Mouse (Mus musculus) forebrain, embryonic 11.5 days (tissue): ENCODE results near the gene Prkcd. TPM values are rescaled to one million over a fixed set of nuclear protein-coding genes. Genes with fewer than 3 reads are reported as not detected.

ENCODE experiments used
- ATAC-seq: fragments of 200-750 bp; cut with Nextera tagmentation; replicated peaks from 2 replicates; pipeline ENCODE4 v1.8.0; 2017; ENCODE audit warnings: moderate TSS enrichment; ENCODE audit not compliant: low FRiP score
- DNase-seq: peaks from one replicate; pipeline ENCODE4 v3.0.0-alpha.2; 2017; ENCODE audit warnings: low spot score
- H3K27ac ChIP-seq: fragments of 300-500 bp; sonication (generic); 2 replicates; pipeline ENCODE4 v1.5.1; 2014; ENCODE audit warnings: low read depth, low read length
- H3K27me3 ChIP-seq: fragments of 300-500 bp; sonication (generic); 2 replicates; pipeline ENCODE4 v1.6.1; 2014; ENCODE audit warnings: mild to moderate bottlenecking, low read length, mixed read lengths; ENCODE audit not compliant: control insufficient read depth, insufficient read depth
- H3K36me3 ChIP-seq: fragments of 300-500 bp; sonication (generic); 2 replicates; pipeline ENCODE4 v1.6.1; 2014; ENCODE audit warnings: mild to moderate bottlenecking, low read length, moderate library complexity, mixed read lengths; ENCODE audit not compliant: control insufficient read depth, insufficient read depth
- H3K4me1 ChIP-seq: fragments of 300-500 bp; sonication (generic); replicated peaks from 2 replicates; pipeline ENCODE4 v1.6.1; 2014; ENCODE audit warnings: low read length, mixed read lengths; ENCODE audit not compliant: control insufficient read depth, insufficient read depth
- H3K4me2 ChIP-seq: fragments of 300-500 bp; sonication (generic); 2 replicates; pipeline ENCODE4 v1.6.1; 2014; ENCODE audit warnings: low read depth, mild to moderate bottlenecking, low read length, moderate library complexity, mixed read lengths; ENCODE audit not compliant: severe bottlenecking
- H3K4me3 ChIP-seq: fragments of 300-500 bp; sonication (generic); 2 replicates; pipeline ENCODE4 v1.5.1; 2014; ENCODE audit warnings: low read depth, low read length
- H3K9ac ChIP-seq: fragments of 300-500 bp; sonication (generic); 2 replicates; pipeline ENCODE4 v1.6.1; 2014; ENCODE audit warnings: low read length
- H3K9me3 ChIP-seq: fragments of 300-500 bp; sonication (generic); 2 replicates; pipeline ENCODE4 v1.6.1; 2016; ENCODE audit warnings: low read length, mixed read lengths; ENCODE audit not compliant: control insufficient read depth
- WGBS: fragments of 180-500 bp; shearing (Covaris S2); extraction: QIAGEN DNeasy Blood & Tissue Kit; methylation state at CpG from one replicate; pipeline ENCODE4 v1.1.7; 2014; 5-methylcytosine and 5-hydroxymethylcytosine counted together
- polyA plus RNA-seq: library from polyadenylated mRNA; unstranded; fragments of >200 nt; fragmentation: Nextera tagmentation; extraction: Ambion mirVana; gene quantifications from 2 replicates; pipeline ENCODE4 v1.2.1, GENCODE M21; 2014

Gene Prkcd
- polyA plus RNA-seq, 1 experiment from 2014 or later: 26.2 TPM

DNA sequence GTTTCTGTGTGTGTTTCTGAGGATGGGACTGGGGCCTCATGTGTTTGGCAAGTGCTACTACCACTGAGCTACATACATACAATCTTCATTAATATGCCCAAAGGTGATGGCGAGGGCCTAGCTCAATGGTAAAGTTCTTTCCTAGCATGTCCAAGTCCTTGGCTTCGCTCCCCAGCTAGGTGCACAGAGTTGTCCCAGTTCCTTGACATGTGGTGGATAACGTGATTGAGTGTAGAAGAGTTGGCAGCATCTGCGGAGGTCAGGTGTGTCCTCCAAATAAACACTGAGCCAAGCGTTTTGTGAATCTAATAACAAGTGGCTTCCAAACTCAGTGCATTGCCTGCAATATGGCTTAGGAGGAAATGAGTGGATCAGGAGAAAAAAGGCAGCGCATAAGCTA, 59.7 kb downstream of the Prkcd start:
- 95% methylated on average over 6 of the region's 6 CpGs for WGBS
- Histone ChIP-seq H3K4me2 (no peak overlapping the region), H3K4me3 (no peak overlapping the region), H3K9ac (no peak overlapping the region), H3K36me3 (peaks cover 24% of the 10 kb centered on the region), H3K27me3 (no peaks in the 10 kb centered on the region), H3K27ac (no peak overlapping the region), H3K9me3 (no peaks in the 10 kb centered on the region), H3K4me1 (no peaks in the 10 kb centered on the region)
- no peak for ATAC-seq
- no peak for DNase-seq

- H3K4me1 ChIP-seq: no peaks in the 10 kb centered on the region
- peaks cover 27% of the 10 kb centered on the region for H3K36me3 ChIP-seq
- no peak overlapping the region for H3K4me2 ChIP-seq
- no peak overlapping the region for H3K27ac ChIP-seq
- DNase-seq (no peak), ATAC-seq (no peak)
- H3K9ac ChIP-seq: no peak overlapping the region
- WGBS: 94% methylated on average over 2 of the region's 2 CpGs
- H3K27me3 ChIP-seq: no peaks in the 10 kb centered on the region
- H3K4me3 ChIP-seq: no peak overlapping the region
- no peaks in the 10 kb centered on the region for H3K9me3 ChIP-seq
Measured at GRCm38 (mm10) chr14:30564451-30564850, 61.6 kb downstream of the Prkcd start.

- Histone ChIP-seq H3K27ac (no peak overlapping the region), H3K4me3 (no peak overlapping the region), H3K9me3 (no peaks in the 10 kb centered on the region), H3K36me3 (peaks cover 24% of the 10 kb centered on the region), H3K9ac (no peak overlapping the region), H3K27me3 (no peaks in the 10 kb centered on the region), H3K4me1 (no peaks in the 10 kb centered on the region), H3K4me2 (no peak overlapping the region)
- DNase-seq: no peak
- ATAC-seq: no peak
Measured at GRCm38 (mm10) chr14:30562343-30562742, 63.7 kb downstream of the Prkcd start.

GRCm38 (mm10) chr14:30561470-30562187, 64.4 kb downstream of the Prkcd start:
- DNase-seq (no peak), ATAC-seq (0 out of 2 replicates have a peak, but pooled peaks have one; percentile 39)
- Histone ChIP-seq H3K4me2 (no peak overlapping the region), H3K9me3 (no peaks in the 10 kb centered on the region), H3K9ac (no peak overlapping the region), H3K27me3 (no peaks in the 10 kb centered on the region), H3K36me3 (peaks cover 21% of the 10 kb centered on the region), H3K4me1 (no peaks in the 10 kb centered on the region), H3K27ac (0 out of 2 replicates have a peak overlapping the region, but pooled peaks have one; percentile 31), H3K4me3 (no peak overlapping the region)
- WGBS: 87% methylated on average over 14 of the region's 14 CpGs

DNA sequence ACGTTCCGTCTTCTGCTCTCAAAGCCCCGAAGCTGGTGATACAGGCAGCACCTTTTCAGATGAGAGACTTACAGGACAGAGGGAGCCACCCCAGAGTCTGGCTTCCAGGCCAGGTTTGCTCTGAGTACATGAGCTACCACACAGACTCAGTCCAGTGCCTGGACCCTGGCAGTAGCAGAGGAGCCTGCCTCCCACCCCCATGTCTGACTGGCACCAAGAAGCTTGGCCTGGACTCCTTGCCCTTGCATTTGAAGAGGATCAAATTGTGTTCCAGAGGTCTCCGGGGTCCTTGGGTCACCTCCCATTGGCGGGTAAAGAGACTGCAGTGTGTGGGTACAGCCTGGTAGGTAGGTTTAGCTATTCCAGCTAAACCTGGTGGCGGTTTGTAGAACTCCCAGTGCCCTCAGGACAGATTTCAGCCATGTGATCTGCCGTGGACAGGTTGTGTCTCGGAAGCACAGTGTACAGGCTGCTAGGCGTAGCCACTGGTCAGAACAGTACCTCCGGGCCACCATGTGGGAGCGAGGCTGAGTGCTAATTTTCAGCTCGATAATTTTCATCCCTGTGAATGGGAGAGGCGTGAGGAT, 65.1 kb downstream of the Prkcd start:
- H3K27ac ChIP-seq: no peak overlapping the region

DNA sequence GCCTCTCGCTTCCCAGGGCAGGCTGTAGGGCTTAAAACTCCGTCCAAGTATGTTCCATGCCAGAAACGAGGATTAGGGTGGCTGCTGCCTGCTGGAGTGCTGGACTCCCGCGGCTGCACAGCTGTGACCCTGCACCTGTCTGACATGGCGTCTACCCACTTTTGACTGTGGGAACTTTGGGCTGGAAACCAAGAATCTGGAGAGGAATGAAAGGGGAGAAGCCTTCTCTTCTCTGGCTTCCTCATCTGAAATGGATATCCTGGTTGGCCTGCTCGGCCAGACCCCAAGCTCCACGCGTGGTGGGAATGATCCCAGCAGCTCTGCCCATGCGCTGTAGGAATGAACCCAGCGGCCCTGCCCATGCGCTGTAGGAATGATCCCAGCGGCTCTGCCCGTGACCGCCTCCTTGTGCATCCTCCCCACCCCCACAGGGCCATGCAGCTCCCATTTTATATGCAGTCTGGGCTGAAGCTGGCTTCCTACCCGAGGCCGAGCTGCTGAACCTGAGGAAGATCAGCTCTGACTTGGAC, 66.6 kb downstream of the Prkcd start:
- DNase-seq: no peak
- Histone ChIP-seq H3K9ac (no peak overlapping the region), H3K27me3 (no peaks in the 10 kb centered on the region), H3K4me3 (no peak overlapping the region), H3K9me3 (no peaks in the 10 kb centered on the region), H3K4me2 (no peak overlapping the region), H3K27ac (no peak overlapping the region), H3K36me3 (peaks cover 16% of the 10 kb centered on the region), H3K4me1 (no peaks in the 10 kb centered on the region; the same call in 1 of the 2 replicates)
- WGBS: 91% methylated on average over 17 of the region's 17 CpGs
- ATAC-seq: no peak

More for the DNA sequence above, 65.1 kb downstream of the Prkcd start:
- 94% methylated on average over 13 of the region's 13 CpGs for WGBS
- ATAC-seq: no peak
- H3K36me3 ChIP-seq: peaks cover 21% of the 10 kb centered on the region
- H3K4me1 ChIP-seq: no peaks in the 10 kb centered on the region; the same call in 1 of the 2 replicates
- no peaks in the 10 kb centered on the region for H3K9me3 ChIP-seq
- H3K9ac ChIP-seq: no peak overlapping the region
- no peaks in the 10 kb centered on the region for H3K27me3 ChIP-seq
- no peak for DNase-seq
- no peak overlapping the region for H3K4me2 ChIP-seq
- no peak overlapping the region for H3K4me3 ChIP-seq

- no peak for DNase-seq
- no peak for ATAC-seq
- WGBS: 92% methylated on average over 9 of the region's 9 CpGs
- Histone ChIP-seq H3K4me3 (no peak overlapping the region), H3K36me3 (peaks cover 18% of the 10 kb centered on the region), H3K4me1 (no peaks in the 10 kb centered on the region; the same call in 1 of the 2 replicates), H3K27ac (no peak overlapping the region), H3K27me3 (no peaks in the 10 kb centered on the region), H3K9me3 (no peaks in the 10 kb centered on the region), H3K9ac (no peak overlapping the region), H3K4me2 (no peak overlapping the region)
Measured at GRCm38 (mm10) chr14:30557730-30558129, 68.3 kb downstream of the Prkcd start.

GRCm38 (mm10) chr14:30556651-30557050, 69.4 kb downstream of the Prkcd start:
- H3K36me3 ChIP-seq: peaks cover 18% of the 10 kb centered on the region
- no peaks in the 10 kb centered on the region for H3K27me3 ChIP-seq
- H3K4me2 ChIP-seq: no peak overlapping the region
- H3K9ac ChIP-seq: no peak overlapping the region
- WGBS: 96% methylated on average over 2 of the region's 2 CpGs
- H3K4me1 ChIP-seq: no peaks in the 10 kb centered on the region; the same call in 1 of the 2 replicates
- H3K4me3 ChIP-seq: no peak overlapping the region
- DNase-seq (no peak), ATAC-seq (no peak)
- no peaks in the 10 kb centered on the region for H3K9me3 ChIP-seq
- no peak overlapping the region for H3K27ac ChIP-seq
